Mouse (Mus musculus) thymus, postnatal 14 days (tissue): ENCODE results near the gene Zfp445.
"Not testable (repeated sequence)": the region's sequence is repeated elsewhere in the genome, so short reads cannot be mapped to it uniquely, and the experiment has no call there.

Source experiments
- DNase-seq: peaks from one replicate; pipeline ENCODE4 v3.0.0; 2021

Zfp445 gene

DNA sequence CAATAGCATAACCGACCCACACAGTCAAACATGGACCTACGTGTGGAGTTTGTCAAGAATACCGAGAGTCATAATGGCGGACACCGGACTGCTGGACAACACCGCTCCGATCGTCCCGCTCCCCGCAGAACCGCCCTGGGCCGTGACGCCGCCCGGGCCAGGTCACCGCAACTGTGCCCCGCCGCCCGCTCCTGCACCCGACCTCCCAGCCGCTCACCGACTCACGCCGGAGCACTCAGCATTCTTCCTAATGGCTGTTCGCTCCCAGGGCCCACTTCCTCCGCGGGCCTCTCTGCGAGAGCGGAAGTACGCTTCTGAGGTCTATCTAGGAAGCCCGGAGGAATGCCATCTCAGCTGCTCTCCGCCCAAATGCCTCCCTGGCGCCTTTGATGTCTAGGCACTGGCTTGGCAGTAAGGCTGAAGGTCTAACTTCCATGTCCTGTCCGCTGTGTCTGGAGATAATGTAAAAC, at the start of gene Zfp445:
Gene Zfp445 (minus strand): TSS at position 310 of the 470 bp plus-strand sequence.
- peak; percentile 87 for DNase-seq

DNA sequence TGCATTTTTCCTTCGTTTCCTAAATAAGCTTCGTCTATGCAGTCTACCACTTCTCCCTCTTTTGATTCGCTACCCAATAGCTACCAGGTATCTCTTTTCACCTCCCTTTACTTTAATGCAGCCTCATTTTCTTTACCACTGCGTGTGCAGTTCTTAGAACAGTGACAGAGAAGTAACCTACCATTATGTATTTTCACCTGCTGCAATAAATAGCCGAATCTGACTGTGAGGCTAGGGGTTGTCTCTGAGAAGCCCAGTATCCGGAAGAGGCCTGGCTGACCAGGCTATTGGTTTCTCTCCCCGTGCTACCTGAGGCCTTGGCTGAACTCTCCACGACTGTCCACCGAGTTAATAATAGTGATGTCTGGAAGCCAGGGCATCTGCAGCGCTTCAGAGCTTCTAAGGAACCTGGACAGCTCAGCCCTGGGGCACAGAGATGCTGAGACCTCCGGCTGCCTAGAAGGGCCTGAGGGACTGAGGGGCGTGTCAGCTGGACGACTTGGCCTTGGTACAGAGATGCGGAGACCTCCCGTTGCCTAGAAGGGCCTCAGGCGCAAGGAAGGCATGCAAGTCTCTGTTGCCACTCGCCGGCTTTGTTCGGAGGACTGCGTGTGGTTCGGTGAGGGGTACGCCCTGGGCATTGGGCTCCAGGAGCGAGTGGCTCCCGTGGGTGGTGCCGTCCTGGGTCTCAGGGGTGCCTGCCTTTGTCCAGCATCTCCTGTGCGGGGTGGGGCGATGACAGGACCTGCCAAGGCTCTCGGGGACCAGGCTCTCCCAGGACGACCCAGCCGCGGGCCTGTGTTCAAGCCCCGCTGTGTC, 37.1 kb upstream of the Zfp445 start:
- DNase-seq: no peak

DNA sequence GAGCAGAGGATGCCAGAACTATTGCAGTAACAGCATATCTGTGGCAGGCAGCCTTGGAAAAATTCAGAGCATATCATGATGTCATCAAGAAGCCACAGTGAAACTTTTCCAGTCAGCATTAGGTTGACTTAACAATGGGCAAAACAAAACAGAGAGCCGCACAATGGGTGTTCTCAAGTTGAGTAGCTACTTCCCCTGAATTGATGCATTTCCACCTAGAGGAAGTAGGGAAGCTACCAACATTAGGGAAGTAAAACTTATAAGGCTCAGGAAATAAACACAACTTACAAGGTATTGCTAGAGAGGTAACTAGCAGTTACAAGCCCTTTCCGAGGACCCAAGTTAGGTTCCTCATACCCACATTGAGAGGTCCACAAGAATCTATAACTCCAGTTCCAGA, 35.2 kb upstream of the Zfp445 start:
- no peak for DNase-seq

DNA sequence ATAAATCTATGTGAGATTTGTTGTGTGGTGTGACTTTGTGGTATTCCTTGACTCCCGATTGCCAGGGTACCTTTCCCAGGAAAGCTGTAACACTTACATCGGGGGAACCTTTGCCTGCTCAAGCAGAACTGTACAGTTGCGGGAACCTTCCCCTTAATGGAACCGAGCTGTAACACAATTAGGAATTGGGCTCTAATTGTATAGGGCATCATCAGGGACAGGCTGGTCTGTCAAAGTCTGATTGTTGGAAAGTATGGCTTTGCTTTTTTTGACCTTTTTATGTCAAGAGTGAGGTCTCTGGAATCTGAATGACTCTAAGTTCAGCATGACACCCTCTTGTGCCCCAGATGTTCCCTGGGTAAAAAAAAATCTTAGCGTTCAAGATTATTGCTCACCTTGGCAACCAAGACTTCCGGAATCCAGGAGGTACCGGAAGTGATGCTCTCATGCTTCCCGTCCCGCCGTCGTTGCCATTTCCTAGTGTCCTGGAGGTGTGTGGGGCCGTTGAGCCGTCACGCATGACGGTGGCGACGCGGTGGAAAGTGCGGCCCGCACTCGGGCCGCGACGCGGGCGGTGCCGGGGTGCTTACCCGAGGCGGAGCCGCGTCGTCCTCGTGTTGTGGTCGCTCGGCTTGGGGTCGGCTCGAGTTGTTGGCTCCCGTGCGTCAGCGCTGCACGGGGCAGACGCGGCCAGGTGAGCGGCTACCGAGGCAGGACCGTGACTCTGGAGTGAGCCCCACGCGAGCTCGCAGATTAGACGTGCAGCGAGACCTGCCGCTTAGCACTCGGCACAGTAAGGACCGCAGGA, 20.8 kb upstream of the Zfp445 start:
- peak; percentile 73 for DNase-seq

DNA sequence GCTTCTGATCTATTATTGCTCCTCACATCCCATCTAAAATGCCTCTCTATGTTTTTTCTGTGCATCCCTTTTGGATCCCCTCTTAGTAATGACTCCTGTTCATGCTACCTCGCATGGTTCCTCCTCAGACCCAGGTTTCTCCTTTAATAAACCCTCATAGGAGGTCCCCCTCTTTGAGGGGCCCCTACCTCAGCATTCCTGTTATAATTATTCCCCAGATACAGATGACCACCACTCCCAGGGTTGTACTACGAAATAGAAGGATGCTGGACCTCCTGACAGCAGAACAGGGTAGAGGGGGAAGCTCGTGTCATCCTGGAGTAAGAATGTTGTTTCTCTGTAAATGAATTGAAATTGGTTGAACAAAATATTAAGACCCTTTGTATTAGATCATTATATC, 19.6 kb upstream of the Zfp445 start, which contains the start of gene Zkscan7:
Gene Zkscan7 (plus strand): TSS at position 301 of the 400 bp plus-strand sequence.
- DNase-seq: no peak

DNA sequence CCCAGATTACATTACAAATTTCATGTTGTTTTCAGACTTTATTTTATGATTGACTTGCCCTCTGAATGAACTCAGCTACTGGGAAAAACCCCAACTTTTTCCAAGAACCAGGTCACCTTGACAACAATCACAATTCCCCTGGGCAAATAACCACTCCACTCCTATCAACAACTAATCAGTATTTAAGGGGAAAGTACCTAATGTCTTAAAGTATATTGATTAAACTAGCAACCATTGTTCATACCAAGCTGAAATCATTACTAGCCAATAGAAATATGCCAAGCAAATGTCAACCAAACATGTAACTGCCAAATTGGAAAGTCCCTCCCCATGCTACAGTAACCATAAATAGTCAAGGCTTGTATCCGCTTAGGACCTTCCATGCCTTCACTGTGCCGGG, 9.3 kb upstream of the Zfp445 start:
- DNase-seq: no peak

DNA sequence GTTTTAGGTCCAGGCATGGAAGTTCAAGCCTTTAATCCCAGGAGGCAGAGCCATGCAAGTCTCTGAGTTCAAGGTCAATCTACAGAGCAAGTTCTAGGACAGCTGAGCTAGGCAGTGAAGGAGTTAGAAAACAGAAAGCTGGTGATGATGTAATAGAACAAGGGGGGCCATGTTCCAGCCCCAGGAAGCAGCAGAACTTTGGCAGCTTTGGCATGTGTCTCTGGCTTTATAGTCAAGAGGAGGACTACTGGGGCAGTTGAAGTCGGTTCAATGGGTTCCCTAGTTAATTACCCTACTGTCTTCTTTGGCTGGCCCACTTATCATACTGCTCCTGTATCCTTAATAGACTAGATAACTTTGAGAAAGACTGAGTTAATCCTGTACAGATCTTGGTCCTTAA, 8.8 kb upstream of the Zfp445 start:
- no peak for DNase-seq

DNA sequence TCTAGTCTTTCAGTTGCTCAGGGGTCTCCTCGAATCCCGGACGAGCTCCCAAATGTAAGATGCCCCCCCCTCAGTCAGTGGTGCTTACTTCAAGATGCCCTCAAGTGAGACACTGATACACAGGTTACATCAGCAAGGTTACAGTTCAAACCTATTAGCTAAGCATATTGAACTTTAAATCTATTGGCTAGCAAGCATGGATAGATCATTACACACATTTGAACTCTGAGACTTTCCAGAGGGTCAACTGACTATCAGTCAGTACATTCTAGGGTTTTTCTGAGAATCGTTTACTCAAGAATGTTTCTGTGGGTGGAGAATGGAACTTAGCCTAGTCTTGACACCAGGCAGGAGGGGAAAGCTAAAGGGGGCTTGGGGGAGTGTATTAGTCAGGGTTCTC, 6.8 kb upstream of the Zfp445 start:
- DNase-seq: no peak

DNA sequence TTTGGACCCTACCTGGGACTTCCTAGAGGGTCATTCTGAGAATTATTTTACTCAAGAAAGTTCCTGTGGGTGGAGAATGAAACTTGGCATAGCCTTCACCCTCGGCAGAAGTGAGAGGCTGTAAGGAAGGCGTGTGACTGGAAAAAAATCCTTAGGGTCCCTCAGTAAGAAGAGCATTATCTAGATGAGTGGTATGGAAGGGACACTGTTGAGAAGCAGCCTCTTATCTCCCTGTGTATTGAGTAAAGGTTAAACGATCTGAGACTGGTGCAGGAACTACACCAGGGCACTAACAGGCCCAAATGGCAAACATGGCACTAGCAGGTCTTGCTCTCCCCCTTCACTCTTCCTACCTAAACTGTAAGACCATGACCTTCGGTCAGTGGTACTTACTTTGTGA, 386 bp upstream of the Zfp445 start:
- no peak for DNase-seq

DNA sequence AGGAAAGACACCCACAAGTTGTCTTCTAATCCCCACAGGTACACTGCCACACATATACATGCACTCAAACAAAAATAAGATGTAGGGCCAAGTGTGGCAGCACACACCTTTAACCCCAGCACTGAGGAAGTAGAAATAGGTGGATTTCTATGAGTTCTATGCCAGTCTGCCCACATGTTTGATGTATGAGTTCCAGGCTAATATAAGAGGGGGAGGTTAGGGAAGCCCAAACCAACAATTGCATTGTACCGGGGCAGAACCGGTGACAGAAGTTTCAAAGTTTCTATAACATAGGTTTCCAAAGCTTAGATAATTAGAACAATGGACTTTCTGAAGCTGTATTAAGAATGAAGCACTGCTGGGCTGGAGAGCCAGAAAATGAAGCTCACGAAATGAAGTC, 958 bp downstream of the Zfp445 start:
- DNase-seq: no peak

DNA sequence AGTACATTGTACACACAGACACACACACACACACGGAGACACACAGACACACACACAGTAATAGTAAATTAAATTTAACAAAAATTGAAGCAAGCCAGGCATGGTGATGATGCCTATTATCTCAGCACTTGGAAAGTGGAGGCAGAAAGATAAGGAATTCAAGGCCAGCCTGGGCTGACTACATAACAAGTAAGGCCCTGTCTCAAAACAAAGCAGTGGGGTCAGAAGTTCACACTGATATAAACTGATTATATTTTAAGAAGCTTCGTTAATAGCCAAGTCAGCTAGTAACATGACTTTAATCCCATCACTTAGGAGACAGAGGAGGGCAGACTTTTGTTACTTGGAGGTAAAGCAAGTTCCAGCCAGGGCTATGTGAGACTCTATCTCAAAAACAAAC, 2.1 kb downstream of the Zfp445 start:
- DNase-seq: no peak

DNA sequence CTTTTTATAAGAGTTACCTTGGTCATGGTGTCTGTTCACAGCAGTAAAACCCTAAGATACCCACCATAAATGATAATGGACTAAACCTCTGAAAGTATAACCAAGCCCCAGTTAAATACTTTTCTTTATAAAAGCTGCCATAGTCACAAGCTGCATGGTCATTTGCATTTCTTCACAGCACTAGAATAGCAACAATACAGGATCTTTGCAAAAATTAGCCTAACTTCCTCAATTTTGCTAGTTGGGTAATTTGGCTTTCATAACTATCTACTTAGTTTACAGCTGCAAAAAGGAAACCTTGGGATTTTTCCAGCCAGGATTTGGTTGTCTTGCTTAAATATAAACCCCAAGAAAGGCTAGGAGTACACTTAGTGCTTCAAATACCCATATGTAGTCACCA, 5.1 kb downstream of the Zfp445 start:
- DNase-seq: no peak

DNA sequence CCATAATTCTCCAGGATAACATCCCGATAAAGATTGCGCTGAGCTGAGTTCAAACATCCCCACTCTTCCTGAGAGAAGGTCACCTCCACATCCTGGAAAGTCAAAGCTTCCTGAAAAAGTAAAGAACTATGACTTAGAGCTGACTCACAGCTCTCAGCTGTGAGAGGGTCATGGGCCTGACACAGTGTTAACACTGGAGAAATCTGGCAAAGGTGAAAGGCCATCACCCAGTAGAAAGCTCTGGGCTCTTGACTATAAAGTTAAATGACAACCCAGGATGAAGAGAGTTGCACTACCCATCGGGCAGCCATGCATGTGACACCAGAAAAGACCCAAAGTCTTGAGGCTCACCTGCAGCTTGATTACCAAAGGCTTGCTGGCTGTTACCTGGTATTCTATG, 9.1 kb downstream of the Zfp445 start:
- DNase-seq: no peak

DNA sequence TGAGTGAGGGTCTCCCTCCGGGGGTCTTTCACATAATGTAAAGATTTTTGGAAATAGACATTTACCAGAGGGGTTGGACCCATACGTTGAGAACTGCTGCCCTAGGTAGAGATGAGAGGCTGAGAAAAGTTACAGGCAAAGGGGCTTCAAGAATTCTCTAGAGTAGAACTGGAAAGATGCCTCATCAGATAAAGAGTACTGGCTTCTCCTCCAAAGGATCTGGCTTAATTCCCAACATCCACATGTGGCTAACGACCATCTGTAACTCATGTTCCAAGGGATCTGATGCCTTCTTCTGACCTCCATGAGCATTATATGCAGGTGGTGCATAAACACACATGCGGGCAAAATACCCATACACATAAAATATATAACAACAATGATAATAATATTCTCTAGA, 10.2 kb downstream of the Zfp445 start:
- no peak for DNase-seq

DNA sequence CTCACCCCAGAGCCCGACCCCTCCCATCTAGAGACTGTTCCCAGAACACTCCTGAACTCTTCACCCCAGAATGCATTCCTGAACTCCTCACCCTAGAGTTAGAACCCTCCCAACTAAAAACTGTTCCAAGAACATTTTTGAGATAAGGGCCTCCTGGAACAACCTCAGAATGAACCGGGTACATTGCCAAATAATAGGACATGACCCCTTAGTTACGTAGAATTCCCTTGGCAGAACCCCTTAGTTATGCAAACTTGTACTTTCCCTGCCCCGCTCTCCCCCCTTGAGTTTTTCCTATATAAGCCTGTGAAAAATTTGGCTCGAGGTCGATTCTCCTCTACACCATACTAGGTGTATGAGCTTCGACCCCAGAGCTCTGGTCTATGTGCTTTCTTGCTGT, 10.7 kb downstream of the Zfp445 start:
- DNase-seq: not testable (repeated sequence)

DNA sequence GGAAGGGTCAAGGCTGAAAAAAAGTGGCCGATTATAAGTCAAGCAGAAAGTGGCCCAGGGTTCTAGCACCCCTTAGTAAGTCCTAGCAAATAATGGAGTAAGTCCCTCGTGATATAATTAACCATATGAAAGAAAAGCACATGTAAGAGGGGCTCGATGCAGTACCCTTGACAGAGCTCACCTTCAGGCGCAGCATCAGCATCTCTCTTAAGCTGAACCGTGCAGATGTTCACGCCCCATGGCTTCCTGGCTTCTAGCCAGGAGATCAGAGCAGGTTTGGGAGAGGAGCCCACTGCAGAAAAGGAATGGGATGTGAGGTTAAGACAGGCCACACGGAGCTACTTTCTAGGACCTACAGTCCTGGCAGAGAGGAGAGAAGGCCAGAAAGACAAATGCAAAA, 11.3 kb downstream of the Zfp445 start:
- no peak for DNase-seq

DNA sequence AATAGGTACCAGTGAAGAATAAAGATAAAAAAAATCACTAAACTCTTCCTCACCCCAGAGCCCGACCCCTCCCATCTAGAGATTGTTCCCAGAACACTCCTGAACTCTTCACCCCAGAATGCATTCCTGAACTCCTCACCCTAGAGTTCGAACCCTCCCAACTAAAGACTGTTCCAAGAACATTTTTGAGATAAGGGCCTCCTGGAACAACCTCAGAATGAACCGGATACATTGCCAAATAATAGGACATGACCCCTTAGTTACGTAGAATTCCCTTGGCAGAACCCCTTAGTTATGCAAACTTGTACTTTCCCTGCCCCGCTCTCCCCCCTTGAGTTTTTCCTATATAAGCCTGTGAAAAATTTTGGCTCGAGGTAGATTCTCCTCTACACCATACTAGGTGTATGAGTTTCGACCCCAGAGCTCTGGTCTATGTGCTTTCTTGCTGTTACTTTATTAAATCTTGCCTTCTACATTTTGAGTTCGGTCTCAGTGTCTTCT, 17.9 kb downstream of the Zfp445 start:
- not testable (repeated sequence) for DNase-seq

DNA sequence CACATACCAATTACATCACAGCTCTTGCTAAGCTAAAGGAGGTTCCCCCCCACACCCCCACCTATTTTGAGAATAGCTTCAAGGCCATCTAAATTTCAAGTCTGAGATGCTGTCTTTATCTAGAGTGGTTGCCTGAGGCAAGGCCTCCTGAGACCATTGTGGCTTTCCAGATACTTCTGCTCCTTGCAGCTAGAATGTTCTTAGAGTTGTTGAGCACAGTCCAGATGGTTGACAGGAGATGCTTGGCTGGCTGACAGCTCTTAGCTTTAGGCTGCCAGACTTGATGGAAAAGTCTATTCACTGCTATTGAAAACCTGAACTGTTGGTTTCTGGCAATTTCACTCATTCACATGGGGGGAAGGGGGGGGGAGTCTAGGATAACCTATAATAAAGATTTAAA, 19.6 kb downstream of the Zfp445 start:
- DNase-seq: no peak

DNA sequence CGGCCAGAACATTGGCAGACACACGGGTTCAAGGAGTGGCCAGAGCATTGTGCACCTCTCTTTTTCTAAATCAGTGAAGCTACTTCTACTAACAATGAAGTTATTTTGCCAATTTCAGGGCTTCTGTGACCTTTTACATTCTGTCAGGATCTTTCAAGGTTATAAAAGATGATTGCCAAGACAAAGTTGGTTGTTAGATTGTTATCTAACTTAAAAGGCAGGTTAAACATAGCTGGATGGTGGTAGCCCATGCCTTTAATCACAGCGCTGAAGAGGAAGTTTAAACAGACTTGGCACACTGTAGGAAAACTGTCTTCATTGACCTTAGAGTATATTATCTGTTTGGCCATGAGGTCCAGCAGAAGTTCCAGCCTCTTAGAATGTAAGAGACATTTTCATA, 20.2 kb downstream of the Zfp445 start:
- no peak for DNase-seq

DNA sequence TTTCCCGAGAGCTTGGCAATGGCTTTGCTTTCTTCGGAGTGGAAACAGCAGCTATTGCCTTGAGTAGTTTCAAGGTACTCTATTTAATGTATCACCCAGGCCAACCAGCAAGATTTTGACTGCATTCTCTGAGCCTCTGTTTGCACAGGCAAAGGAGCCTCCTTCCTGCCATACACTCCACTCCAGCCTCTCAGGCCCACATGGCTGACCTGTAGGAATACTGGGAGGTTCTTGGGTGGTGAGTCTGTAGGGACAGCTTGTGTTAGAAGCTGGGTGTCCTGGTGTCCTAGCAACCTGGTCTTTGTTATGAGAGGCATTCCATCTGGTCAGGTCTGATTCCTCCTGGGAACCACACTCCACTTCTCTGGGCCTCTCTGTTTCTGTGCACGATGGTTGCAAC, 22.0 kb downstream of the Zfp445 start, which contains the start of gene Gm35549:
Gene Gm35549 (minus strand): TSS at position 276 of the 400 bp plus-strand sequence.
- no peak for DNase-seq

DNA sequence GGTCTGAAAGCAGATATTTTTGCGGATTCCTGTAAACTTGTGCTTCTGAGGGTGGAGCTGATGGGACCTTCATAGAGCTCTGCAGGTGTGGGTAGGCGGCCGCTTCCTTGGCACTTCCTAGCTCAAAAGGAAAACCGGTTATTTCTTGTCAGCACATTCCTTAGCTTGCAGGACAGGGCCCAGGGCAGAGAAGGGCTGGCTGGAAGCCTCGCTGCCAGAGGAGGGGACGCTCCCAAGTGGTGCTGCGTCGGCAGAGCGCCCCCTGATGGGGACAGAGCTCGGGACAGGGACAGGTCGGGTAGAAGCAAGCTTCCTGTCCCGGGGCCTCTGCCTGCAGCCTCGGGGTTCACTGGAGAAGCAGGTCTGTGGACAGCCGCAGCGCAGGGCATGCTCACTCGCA, 28.1 kb downstream of the Zfp445 start:
- DNase-seq: peak; percentile 44

DNA sequence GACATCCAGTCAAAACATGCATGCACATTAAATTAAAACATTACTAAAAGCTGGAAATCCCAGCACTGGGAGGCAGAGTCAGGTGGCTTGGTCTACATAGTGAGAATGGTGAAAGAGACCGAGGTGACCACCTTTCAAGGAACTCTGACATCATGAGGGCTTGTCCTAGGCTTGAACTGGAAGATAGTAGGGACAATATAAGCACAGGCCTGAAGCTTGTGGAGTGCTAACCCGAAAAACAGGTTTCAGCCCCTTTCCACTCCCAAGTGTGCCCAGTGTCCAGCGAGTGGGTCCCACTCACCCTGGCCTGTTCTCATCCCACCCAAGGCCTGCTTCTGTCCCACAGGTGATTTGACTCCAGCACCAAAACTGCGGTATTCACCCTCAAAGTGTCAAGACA, 28.6 kb downstream of the Zfp445 start:
- no peak for DNase-seq

DNA sequence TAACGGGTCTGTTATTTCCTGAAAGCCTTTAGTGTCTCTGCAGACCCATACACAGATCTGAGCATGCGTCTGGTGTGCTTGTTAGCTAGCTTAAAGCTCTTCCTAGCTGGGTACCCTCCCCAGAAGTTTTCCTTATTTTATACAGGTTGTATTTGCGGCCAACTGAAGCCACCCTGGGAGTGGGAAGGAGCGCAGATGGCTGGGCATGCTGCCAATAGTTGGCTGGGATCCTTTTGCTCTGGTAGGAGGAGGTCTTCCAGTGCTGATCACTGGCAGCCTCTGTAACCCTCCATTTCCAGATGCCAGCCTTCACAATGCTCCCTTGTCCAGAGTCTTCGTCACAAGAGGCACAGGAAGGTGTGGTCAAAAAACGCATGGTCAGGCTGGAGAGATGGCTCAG, 29.0 kb downstream of the Zfp445 start:
- no peak for DNase-seq

DNA sequence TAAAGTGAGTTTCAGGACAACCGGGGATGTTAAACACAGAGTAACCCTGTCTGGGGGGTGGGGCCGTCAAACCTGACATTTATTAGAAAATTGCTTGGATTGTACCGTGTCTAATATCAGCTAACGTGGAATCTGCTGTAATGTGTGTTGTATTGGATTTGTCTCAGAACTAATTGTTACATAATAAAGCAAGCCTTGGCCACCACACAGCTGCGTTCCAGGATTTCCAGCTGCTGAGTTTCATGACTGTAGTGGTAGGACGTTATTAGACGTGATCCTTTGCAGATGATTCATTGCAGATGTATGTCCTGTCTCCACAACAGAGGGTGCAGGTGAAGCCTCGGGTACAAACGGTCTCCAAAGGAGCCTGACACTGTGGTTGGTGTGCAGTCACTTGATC, 29.7 kb downstream of the Zfp445 start:
- no peak for DNase-seq
